Mouse (Mus musculus): ENCODE measurements at regions not wholly inside any gene's neighbourhood (a gene's known extent, or its start where the extent isn't known, plus 50 kb on each side); places are given as distances from the start of the nearest gene placed in this dataset.

DNA sequence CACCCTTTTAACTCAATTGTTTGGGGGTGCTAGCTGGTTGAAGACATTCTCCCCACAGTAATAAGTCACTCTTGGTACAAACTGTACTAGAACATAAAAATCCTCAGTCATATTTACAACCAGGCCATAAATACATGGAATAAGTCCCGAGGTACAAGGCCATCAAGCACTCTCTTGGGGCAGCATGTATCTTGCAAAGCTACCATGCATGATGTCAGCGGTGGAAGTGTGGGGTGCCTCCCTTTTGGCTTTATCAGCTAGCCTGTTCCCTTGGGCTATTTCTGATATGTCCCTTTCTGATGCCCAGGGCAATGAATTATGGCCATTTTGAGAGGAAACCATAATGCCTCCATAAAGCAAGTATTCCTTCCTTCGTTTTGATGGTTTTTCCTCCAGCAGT is 159.8 kb upstream of the Ddhd1 start:
- H3K27me3 ChIP-seq (ENCODE audit: control insufficient read depth, insufficient read depth, low read length), result no peaks in the 10 kb centered on the region
- no peak overlapping the region for H3K4me3 ChIP-seq (ENCODE audit: extremely low read depth, insufficient read depth, insufficient read length)
- H3K27ac ChIP-seq (ENCODE audit: insufficient read depth, low read length), result no peak overlapping the region
- no peaks in the 10 kb centered on the region for H3K4me1 ChIP-seq (ENCODE audit: control insufficient read depth, insufficient read depth, insufficient read length)
- no peak for DNase-seq (ENCODE audit: low read depth in 1 of 2, low spot score in 2 of 2)
- TF ChIP-seq CTCF (IDR thresholded peaks at IDR 0.05; ENCODE audit: extremely low read depth, insufficient read depth, insufficient read length, insufficient replicate concordance) (no peak), POLR2A (IDR thresholded peaks at IDR 0.05; ENCODE audit: low read depth, low read length) (no peak)
- 76% methylated on average over 3 of the region's 3 CpGs for WGBS
- H3K36me3 ChIP-seq (ENCODE audit: control insufficient read depth, insufficient read depth, low read length), result no peaks in the 10 kb centered on the region

DNA sequence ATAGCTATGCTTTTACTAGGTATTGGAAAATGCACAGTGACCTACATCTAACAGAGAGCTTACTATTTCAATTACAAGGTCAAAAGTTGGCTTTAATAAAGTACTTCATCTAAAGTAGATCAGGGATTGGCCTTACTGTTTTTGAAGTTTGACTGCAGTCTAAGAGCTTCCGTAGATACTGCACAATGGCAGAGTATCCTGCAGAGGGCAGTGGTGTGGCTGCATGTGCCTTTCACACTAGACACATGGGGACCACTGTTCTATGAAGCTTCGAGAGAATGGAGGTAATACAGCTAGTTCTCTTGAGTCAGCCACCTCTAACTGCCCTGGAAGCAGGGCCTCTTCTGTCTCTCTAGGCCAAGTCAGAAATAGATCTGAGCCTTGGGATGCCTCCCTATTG is 166.7 kb upstream of the Ddhd1 start:
- WGBS, result 77% methylated on average over 2 of the region's 2 CpGs
- H3K36me3 ChIP-seq (ENCODE audit: control insufficient read depth, insufficient read depth, low read length), result no peaks in the 10 kb centered on the region
- H3K4me3 ChIP-seq (ENCODE audit: extremely low read depth, insufficient read depth, insufficient read length), result no peak overlapping the region
- DNase-seq (ENCODE audit: low read depth in 1 of 2, low spot score in 2 of 2), result no peak
- TF ChIP-seq POLR2A (IDR thresholded peaks at IDR 0.05; ENCODE audit: low read depth, low read length) (no peak), CTCF (IDR thresholded peaks at IDR 0.05; ENCODE audit: extremely low read depth, insufficient read depth, insufficient read length, insufficient replicate concordance) (no peak)
- H3K4me1 ChIP-seq (ENCODE audit: control insufficient read depth, insufficient read depth, insufficient read length), result no peaks in the 10 kb centered on the region
- no peaks in the 10 kb centered on the region for H3K27me3 ChIP-seq (ENCODE audit: control insufficient read depth, insufficient read depth, low read length)
- no peak overlapping the region for H3K27ac ChIP-seq (ENCODE audit: insufficient read depth, low read length)

DNA sequence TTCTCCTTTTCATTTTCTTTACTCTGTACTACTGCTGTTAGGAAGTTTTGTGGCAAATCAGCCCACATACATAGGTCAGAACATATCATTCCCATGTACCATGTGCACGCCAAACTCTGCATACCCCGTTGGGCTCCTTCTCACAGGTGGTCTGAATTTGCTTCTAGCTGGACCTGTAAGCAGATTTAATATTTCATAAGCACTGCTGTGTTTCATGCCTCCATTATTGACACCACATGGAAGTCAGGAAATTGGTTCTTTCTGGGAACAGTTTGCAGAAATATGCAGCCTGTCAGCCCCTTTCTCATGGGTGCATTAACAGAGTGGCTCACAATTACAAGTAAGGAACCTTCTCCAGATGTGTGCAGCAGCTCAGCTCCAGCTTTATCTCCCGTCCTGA is 168.1 kb upstream of the Ddhd1 start:
- no peak for DNase-seq (ENCODE audit: low read depth in 1 of 2, low spot score in 2 of 2)
- no peak overlapping the region for H3K27ac ChIP-seq (ENCODE audit: insufficient read depth, low read length)
- no peaks in the 10 kb centered on the region for H3K4me1 ChIP-seq (ENCODE audit: control insufficient read depth, insufficient read depth, insufficient read length)
- H3K36me3 ChIP-seq (ENCODE audit: control insufficient read depth, insufficient read depth, low read length), result no peaks in the 10 kb centered on the region
- TF ChIP-seq CTCF (IDR thresholded peaks at IDR 0.05; ENCODE audit: extremely low read depth, insufficient read depth, insufficient read length, insufficient replicate concordance) (no peak), POLR2A (IDR thresholded peaks at IDR 0.05; ENCODE audit: low read depth, low read length) (no peak)
- 84% methylated on average over 3 of the region's 3 CpGs for WGBS
- H3K4me3 ChIP-seq (ENCODE audit: extremely low read depth, insufficient read depth, insufficient read length), result no peak overlapping the region
- no peaks in the 10 kb centered on the region for H3K27me3 ChIP-seq (ENCODE audit: control insufficient read depth, insufficient read depth, low read length)

DNA sequence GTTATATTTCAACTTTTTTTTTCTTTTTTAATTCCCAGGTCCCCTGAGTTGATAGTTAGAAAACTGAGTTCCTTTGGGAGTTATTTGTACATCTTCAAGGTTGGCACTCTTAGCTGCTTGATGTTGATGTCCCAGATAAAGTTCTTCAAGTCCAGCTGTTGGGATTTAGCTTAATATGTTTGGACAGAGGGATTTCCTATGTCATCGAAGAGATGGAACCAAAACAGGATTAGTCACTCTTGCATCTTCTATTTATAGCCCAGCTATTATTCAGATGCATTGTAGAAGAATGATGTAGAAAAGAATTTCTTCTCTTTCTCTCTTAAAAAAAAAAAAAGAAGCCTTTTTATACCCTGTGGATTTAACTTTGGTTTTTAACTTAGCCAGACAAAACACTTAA is 169.2 kb upstream of the Ddhd1 start:
- no peaks in the 10 kb centered on the region for H3K27me3 ChIP-seq (ENCODE audit: control insufficient read depth, insufficient read depth, low read length)
- H3K4me3 ChIP-seq (ENCODE audit: extremely low read depth, insufficient read depth, insufficient read length), result no peak overlapping the region
- no peaks in the 10 kb centered on the region for H3K4me1 ChIP-seq (ENCODE audit: control insufficient read depth, insufficient read depth, insufficient read length)
- TF ChIP-seq POLR2A (IDR thresholded peaks at IDR 0.05; ENCODE audit: low read depth, low read length) (no peak), CTCF (IDR thresholded peaks at IDR 0.05; ENCODE audit: extremely low read depth, insufficient read depth, insufficient read length, insufficient replicate concordance) (no peak)
- WGBS, result 63% methylated on average over 1 of the region's 1 CpGs
- H3K27ac ChIP-seq (ENCODE audit: insufficient read depth, low read length), result no peak overlapping the region
- DNase-seq (ENCODE audit: low read depth in 1 of 2, low spot score in 2 of 2), result no peak
- H3K36me3 ChIP-seq (ENCODE audit: control insufficient read depth, insufficient read depth, low read length), result no peaks in the 10 kb centered on the region

DNA sequence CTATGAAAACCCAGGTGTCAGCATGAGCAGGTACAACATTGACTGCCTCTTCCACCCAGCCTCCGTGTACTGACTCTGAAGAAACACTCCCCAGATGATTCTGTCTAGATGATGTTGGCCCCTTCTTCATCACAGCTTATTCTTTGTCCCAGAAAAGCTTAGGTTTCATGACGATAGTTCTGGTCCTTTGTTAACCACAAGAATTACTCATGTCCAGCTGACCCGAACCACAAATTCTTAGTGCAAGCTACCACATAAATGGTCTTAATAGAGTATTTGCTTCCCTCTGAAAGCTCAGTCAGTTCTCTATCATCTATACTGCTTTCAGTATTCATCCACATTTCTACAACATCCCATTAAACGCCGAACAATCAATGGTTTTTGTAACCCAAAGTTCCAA is 172.5 kb upstream of the Ddhd1 start:
- TF ChIP-seq POLR2A (IDR thresholded peaks at IDR 0.05; ENCODE audit: low read depth, low read length), result no peak
- TF ChIP-seq CTCF (IDR thresholded peaks at IDR 0.05; ENCODE audit: extremely low read depth, insufficient read depth, insufficient read length, insufficient replicate concordance), result no peak
- Histone ChIP-seq H3K27ac (ENCODE audit: insufficient read depth, low read length) (no peak overlapping the region), H3K4me1 (ENCODE audit: control insufficient read depth, insufficient read depth, insufficient read length) (no peaks in the 10 kb centered on the region), H3K27me3 (ENCODE audit: control insufficient read depth, insufficient read depth, low read length) (no peaks in the 10 kb centered on the region), H3K4me3 (ENCODE audit: extremely low read depth, insufficient read depth, insufficient read length) (no peak overlapping the region), H3K36me3 (ENCODE audit: control insufficient read depth, insufficient read depth, low read length) (no peaks in the 10 kb centered on the region)
- no peak for DNase-seq (ENCODE audit: low read depth in 1 of 2, low spot score in 2 of 2)
- 83% methylated on average over 5 of the region's 5 CpGs for WGBS

DNA sequence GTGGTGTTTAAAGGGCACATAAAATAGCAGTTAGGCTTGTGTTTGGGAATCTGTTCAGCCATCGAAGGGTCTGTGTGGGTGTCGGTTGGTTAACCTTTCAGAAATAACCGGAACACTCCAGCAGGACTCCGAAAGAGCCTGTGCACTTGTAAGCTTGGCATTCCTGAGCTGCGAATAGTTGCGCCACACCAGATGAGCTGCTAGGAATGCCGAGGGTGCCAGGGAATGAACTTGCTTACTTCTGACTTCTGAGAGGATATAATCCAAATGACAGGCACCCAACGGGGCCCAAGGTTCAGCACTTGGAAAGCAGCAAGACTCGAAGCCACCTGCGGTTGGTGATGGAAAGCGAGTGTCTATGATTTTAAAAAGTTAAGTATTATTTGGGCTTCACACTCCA is 179.1 kb upstream of the Ddhd1 start:
- Histone ChIP-seq H3K27me3 (ENCODE audit: control insufficient read depth, insufficient read depth, low read length) (no peaks in the 10 kb centered on the region), H3K36me3 (ENCODE audit: control insufficient read depth, insufficient read depth, low read length) (no peaks in the 10 kb centered on the region), H3K27ac (ENCODE audit: insufficient read depth, low read length) (no peak overlapping the region), H3K4me1 (ENCODE audit: control insufficient read depth, insufficient read depth, insufficient read length) (no peaks in the 10 kb centered on the region), H3K4me3 (ENCODE audit: extremely low read depth, insufficient read depth, insufficient read length) (no peak overlapping the region)
- 89% methylated on average over 11 of the region's 11 CpGs for WGBS
- no peak for DNase-seq (ENCODE audit: low read depth in 1 of 2, low spot score in 2 of 2)
- no peak for TF ChIP-seq POLR2A (IDR thresholded peaks at IDR 0.05; ENCODE audit: low read depth, low read length)
- no peak for TF ChIP-seq CTCF (IDR thresholded peaks at IDR 0.05; ENCODE audit: extremely low read depth, insufficient read depth, insufficient read length, insufficient replicate concordance)

DNA sequence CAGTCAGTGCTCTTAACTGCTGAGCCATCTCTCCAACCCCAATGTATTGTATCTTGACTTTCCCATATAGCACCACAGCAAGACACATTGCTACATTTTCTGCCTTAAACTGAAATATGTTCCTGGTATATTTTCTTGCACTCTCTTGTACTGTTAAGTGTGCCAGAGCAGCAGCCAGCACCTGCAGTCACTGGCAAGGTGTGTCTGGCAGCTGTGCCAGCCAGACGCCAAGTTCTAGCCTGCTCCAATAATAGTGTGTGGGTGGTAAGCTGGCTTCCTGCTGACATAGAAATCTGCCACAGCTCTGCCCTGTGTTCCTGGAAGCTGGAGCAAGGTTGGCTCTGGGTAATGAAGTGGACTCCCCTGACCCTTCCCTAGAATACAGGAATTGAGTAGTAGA is 185.9 kb upstream of the Ddhd1 start:
- no peaks in the 10 kb centered on the region for H3K4me1 ChIP-seq (ENCODE audit: control insufficient read depth, insufficient read depth, insufficient read length)
- no peaks in the 10 kb centered on the region for H3K36me3 ChIP-seq (ENCODE audit: control insufficient read depth, insufficient read depth, low read length)
- no peak overlapping the region for H3K4me3 ChIP-seq (ENCODE audit: extremely low read depth, insufficient read depth, insufficient read length)
- no peak overlapping the region for H3K27ac ChIP-seq (ENCODE audit: insufficient read depth, low read length)
- no peak for TF ChIP-seq CTCF (IDR thresholded peaks at IDR 0.05; ENCODE audit: extremely low read depth, insufficient read depth, insufficient read length, insufficient replicate concordance)
- TF ChIP-seq POLR2A (IDR thresholded peaks at IDR 0.05; ENCODE audit: low read depth, low read length), result no peak
- DNase-seq (ENCODE audit: low read depth in 1 of 2, low spot score in 2 of 2), result no peak
- 68% methylated on average over 1 of the region's 1 CpGs for WGBS
- no peaks in the 10 kb centered on the region for H3K27me3 ChIP-seq (ENCODE audit: control insufficient read depth, insufficient read depth, low read length)
